Mouse (Mus musculus) gastrocnemius, postnatal 4 days (tissue): ENCODE data around the gene Klf9. TPM values are rescaled to one million over a fixed set of nuclear protein-coding genes. Genes with fewer than 3 reads are reported as not detected.
"Not testable (repeated sequence)": the region's sequence is repeated elsewhere in the genome, so short reads cannot be mapped to it uniquely, and the experiment has no call there.

Source experiments
- DNase-seq, 2 experiments: peaks; one replicate each; pipeline ENCODE4 v3.0.0; 2021 to 2022; ENCODE audit warnings: low spot score in 2 of 2, mixed read lengths in 2 of 2
- total RNA-seq, 2 experiments: library from RNA; stranded (reverse); gene quantifications; 2 replicates each; pipeline ENCODE4 v1.2.3; 2021

The Klf9 gene
- total RNA-seq, 2 experiments from 2014 or later, result 21.4 to 33.2 TPM

GRCm38 (mm10) chr19:23139756-23140470 is 1.1 kb upstream of the Klf9 start:
- no peak for DNase-seq

DNA sequence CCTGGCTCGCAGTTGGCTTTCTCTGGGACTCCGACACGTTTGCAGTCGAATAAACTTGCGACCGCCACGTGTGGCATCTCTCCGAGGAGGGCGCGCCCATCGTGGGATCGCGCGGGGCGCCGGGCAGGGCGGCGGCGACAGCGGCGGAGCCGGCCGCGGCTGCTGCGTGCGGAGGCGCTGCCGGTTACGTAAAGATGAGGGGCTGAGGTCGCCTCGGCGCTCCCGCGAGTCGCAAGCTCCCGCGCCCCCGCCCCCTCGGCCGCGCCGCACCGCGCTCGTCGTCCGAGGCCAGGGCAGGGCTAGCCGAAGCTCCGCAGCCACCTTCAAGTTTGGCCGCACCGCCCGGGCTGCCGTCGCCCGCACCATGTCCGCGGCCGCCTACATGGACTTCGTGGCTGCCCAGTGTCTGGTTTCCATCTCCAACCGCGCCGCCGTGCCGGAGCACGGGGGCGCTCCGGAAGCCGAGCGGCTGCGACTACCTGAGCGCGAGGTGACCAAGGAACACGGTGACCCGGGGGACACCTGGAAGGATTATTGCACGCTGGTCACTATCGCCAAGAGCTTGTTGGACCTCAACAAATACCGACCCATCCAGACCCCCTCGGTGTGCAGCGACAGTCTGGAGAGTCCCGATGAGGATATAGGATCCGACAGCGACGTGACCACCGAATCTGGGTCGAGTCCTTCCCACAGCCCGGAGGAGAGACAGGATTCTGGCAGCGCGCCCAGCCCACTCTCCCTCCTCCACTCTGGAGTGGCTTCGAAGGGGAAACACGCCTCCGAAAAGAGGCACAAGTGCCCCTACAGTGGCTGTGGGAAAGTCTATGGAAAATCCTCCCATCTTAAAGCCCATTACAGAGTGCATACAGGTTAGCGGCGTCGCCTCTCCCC is 610 bp downstream of the Klf9 start:
- DNase-seq, result peak; percentile 70 to 83

GRCm38 (mm10) chr19:23142427-23143073 is 1.5 kb downstream of the Klf9 start:
- DNase-seq, result no peak

DNA sequence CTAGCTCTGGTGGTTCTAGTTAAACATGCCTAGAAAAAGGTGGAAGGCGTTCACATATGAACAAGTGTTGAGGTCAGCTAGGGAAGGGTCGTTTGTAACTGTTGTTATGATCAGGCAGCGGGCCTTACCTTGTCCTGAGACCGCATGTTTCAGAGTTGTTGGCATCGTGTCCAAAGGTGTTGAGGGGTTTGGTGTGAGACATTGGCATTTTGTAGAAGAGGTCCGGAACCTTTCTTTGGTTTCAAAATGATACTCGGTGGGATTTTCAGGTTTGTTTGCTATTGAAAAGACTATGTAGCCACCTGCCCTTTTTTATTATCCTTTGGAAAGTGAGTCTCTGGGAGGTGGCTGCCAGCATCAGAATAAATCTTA is 2.0 kb downstream of the Klf9 start:
- DNase-seq, result no peak

DNA sequence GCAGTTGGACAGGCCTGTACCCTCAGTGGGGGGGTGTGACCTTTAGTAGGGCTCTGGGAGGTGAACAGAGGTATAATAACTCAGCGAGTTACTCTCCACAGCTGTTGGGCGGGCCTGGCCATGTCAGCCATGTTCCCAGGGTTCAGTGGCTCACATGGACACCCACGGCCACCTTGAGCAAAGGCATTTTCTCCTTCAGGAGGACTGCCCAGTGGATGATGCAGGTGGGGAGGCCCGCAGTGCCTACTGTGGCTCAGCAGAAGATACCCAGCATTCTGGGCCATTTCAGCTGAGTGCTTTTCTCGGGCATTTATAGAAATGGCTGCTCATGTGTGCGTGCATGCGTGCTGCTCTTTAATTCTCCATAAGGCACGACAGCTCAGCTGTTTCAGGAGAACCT is 2.5 kb downstream of the Klf9 start:
- no peak for DNase-seq

- no peak for DNase-seq
Measured at GRCm38 (mm10) chr19:23144031-23144430, 3.0 kb downstream of the Klf9 start.

DNA sequence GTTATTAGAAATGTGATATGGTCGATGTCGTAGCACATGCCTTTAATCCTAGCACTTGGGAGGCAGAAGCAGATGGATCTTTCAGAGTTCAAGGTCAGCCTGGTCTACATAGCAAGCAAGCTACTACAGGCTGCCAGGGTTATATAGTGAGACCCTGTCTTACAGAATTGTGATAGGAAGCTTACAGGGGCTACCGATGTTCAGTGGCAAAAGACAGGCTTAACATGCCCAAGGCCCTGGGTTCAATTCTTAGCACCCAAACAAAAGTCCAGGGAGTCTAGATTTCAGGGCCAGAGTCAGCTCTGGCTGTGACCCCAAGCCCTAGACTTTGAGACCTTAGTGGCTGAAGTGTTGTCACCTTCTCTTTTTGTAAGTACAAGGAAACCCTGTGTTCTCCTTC is 4.1 kb downstream of the Klf9 start:
- DNase-seq, result no peak

DNA sequence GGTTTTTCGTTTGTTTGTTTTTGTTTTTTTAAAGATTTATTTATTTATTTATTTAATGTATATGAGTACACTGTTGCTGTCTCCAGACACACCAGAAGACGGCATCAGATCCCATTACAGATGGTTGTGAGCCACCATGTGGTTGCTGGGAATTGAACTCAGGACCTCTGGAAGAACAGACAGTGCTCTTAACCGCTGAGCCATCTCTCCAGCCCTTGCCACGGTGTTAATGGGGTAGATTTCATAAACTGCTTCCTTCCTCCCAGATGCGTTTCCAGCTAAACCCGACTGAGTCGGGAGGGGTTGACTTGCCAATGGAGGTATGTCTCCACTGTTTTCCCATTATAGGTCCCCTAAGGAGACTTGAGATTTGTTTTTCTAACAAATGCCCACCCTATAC is 4.5 kb downstream of the Klf9 start:
- DNase-seq, result not testable (repeated sequence)

DNA sequence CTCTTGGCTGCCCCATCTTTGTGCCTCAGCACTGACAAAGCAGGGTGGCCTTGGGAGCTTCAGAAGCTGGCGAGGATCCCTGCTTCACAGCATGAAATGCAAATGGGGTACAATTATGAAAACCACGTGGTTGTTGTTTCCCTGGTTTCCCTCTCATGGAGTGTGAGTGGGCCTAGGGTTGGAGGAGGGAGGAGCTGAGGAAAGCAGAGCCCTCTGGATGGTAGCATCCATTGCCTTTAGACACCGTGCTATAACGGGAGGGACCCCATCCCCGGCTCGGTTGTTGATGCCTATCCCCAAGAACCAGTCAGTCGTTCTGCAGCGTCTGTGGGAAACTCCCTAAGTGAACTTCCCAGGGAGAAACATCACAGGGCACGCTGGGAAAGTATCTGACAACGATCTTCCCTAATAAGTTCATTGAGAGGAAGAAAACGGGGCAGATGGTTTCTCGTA is 5.4 kb downstream of the Klf9 start:
- no peak for DNase-seq

DNA sequence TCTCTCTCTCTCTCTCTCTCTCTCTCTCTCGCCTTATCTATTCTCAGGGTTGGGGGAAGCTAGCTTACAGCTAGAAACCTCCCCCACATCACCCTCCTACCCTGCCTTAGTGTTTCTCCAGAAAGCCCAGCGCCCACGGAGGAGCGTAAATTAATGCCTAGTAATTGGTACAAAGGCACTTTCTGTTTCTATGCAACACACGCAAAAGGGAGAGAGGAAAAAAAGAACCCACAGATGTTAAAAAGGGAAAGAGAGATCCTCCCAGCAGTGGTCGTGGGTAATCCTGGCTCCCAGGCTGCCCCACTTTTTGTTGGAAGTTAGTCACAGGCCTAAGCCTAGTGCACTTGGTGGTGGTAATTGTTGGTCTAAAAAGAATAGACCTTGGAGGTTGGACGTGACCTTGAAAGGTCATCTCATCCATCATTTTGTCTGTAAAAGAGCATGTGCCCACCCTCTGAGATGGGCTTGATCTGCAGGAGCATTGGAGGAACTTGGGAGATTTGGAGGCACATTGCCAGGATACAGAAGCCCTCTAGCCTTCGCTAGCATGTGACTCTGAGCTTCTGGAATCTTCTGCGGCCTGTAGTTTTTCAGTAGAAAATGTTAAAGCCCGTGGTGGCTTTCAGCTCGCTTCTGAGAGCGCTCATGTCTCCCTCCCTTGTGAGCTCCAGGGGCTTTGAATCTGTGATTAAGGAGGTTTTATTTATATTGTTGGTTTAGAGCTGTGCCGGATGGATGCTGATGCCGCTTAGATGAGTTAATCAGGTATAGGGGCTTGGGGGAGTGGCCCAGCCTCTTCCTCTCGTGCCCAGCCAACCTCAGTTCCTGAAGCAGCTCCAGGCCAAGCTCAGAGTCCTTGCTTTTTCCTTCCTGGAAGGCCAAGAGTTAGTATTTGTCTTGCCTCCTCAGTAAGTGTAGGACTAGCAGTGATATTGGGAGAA is 6.3 kb downstream of the Klf9 start:
- no peak for DNase-seq

DNA sequence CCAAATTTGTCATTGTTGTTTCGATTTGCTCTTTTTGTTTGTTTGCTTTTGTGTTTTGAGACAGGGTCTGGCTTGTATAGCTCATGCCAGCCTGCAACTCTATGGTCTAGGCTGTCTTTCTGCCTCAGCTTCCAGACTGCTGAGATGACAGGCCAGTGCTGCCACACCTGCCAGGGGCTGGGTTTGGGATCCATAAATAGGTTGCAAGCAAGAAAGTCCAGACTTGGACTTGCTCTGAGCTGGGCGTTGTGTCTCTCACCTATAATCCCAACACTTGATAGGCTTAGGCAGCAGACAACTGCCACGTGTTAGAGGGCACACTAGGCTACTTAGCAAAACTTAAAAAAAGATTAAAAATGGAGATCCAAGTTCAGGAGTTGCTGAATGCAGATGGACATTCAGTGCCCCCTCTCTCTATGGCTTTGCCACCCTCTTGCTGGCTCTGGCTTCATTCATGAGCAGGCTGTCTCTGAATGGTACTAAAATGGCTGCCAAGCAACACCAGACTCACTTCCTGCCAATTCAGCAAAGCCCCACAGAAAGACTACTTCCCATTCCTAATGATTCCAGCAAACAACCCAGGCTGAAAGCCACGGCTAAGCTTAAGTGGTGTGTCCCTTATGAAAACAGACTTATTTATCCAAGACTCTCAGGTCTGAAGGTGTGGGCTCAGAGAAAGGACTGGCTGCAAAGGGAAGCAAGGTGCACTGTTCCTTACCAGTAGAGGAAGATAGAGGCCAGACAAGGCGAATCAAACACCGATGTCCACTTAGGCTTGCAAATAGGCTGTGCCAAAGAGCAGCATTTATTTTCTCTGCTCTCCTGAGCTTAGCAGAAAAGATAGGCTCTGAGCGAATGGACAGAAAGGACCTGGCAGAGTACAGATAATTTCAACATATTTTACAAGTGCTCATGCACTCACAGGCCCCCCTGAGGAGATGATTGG is 8.7 kb downstream of the Klf9 start:
- no peak for DNase-seq

- DNase-seq, result no peak
Measured at GRCm38 (mm10) chr19:23150556-23151265, 9.7 kb downstream of the Klf9 start.

- DNase-seq, result no peak
Measured at GRCm38 (mm10) chr19:23151651-23152070, 10.6 kb downstream of the Klf9 start.

GRCm38 (mm10) chr19:23152201-23152640 is 11.2 kb downstream of the Klf9 start:
- no peak for DNase-seq

GRCm38 (mm10) chr19:23152771-23153605 is 12.0 kb downstream of the Klf9 start:
- DNase-seq, result no peak

DNA sequence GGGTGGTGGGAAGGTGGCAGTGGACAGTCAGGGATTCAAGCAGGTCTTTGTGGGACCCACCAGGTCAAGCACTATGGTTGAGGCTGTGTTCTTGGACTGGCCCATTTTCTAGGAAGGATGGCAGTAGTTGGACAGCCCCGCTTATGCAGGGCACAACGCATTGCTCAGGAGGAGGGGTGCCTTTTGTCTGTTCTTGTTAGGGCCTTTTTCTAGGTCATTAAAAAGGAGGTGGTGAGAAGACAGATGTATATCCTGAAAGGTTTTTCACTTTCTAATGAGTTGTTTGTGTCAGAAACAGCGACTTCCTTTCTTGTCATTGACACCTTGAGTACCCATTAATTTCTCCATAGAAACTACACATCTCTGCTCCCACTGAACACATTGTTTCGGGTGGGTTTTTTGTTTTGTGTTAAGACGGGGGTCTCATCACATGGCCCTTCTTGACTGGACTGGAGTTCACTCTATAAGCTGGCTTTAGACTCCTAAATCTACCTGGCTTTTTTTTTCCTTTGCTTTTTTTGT is 12.6 kb downstream of the Klf9 start:
- DNase-seq, result no peak

DNA sequence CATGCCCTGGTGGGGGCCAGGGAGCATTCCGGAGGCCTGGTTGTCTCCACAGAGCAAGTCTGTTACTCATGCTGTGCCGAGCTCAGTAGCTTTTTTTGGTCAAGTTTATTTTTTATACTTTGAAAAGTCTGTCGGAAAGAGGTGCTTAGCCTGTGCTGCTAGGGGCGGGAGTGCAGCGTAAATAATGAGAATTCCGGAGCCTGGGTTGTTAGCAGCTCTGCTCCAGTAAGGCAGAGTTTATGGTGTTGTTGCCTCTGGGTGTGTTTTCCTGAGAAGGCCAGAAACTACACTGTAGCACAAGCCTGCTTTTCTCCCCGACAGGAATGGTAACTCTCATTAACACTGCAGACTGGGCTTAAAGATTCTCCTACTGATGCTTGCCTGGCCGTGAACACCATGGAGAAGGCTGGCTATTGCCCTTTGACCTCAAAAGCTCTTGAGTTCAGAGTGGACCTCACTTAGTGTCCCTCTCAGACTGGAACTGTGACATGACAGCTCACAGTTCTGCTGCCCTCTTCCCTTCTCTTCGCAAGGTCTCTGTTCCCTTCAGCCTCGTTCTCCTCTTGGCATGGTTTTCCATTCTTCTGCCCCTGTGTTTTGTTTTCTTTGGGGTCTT is 18.9 kb downstream of the Klf9 start:
- no peak for DNase-seq
